Comparison of ENCODE assay signal across 31 mouse cellular contexts in the genomic region with DNA sequence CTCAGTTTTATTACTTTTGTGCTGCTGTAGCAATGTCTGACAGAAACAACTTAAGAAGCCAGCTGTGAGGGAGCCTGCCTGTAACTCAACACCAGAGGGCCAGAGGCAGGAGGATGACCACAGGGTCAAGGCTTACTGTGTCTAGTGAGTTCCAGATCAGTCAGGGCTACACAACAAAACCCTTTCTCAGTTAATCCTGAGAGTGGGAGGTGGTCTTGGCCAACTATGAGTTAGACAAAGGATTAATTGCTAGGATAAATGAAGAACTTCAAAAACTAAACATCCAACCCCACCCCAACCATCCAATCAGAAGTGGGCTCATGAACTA. TPM values are rescaled to one million over a fixed set of nuclear protein-coding genes. Genes with fewer than 3 reads are reported as not detected.
DNase-seq lines count a peak whose midpoint lies in the region; ATAC-seq lines count a peak whose summit lies in the region.
"Had no signal": no experiment of that assay in that cellular context is flagged by ENCODE, and none has a peak within 500 bp of the region (broad histone marks: within the 10 kb centered on the region; RNA-seq: fewer than 3 reads in every experiment).

No protein-coding gene starts in this region.

- no peak overlapping the region for H3K4me3 ChIP-seq in neural tube, embryonic 14.5 days (ENCODE audit: low read depth, low read length)
- no peak overlapping the region for H3K4me3 ChIP-seq in neural tube, embryonic 15.5 days (replicated peaks)
- H3K4me3 ChIP-seq in intestine, embryonic 14.5 days (ENCODE audit: low read depth, low read length) = no peak overlapping the region
- H3K4me3 ChIP-seq: erythroblast, embryonic 14.5 days; forebrain, embryonic 12.5 days; hindbrain, embryonic 12.5 days; midbrain, embryonic 15.5 days had no signal

- no peak overlapping the region for H3K4me2 ChIP-seq in neural tube, embryonic 14.5 days (ENCODE audit: low read depth, low read length)
- H3K4me2 ChIP-seq in neural tube, embryonic 15.5 days = no peak overlapping the region
- no peak overlapping the region for H3K4me2 ChIP-seq in intestine, embryonic 14.5 days (ENCODE audit: low read length)
- H3K4me2 ChIP-seq: forebrain, embryonic 12.5 days; hindbrain, embryonic 12.5 days; midbrain, embryonic 15.5 days had no signal

- no peaks in the 10 kb centered on the region for H3K36me3 ChIP-seq in neural tube, embryonic 14.5 days (ENCODE audit: control insufficient read depth, insufficient read depth, low read length)
- H3K36me3 ChIP-seq in neural tube, embryonic 15.5 days = no peaks in the 10 kb centered on the region
- H3K36me3 ChIP-seq in intestine, embryonic 14.5 days (ENCODE audit: control insufficient read depth, insufficient read depth, low read length) = peaks cover 23% of the 10 kb centered on the region; the same call in 1 of the 2 replicates
- H3K36me3 ChIP-seq: hindbrain, embryonic 12.5 days; midbrain, embryonic 15.5 days had no signal

- no peaks in the 10 kb centered on the region for H3K4me1 ChIP-seq in neural tube, embryonic 14.5 days (ENCODE audit: control insufficient read depth, insufficient read depth, low read length)
- no peaks in the 10 kb centered on the region for H3K4me1 ChIP-seq in neural tube, embryonic 15.5 days
- 0 out of 2 replicates have a peak, but pooled peaks cover 3% of the 10 kb centered on the region for H3K4me1 ChIP-seq in intestine, embryonic 14.5 days (replicated peaks; ENCODE audit: control insufficient read depth, insufficient read depth, low read length)
- H3K4me1 ChIP-seq: forebrain, embryonic 12.5 days; hindbrain, embryonic 12.5 days; midbrain, embryonic 15.5 days had no signal

- H3K9me3 ChIP-seq in neural tube, embryonic 14.5 days (ENCODE audit: control insufficient read depth, low read length) = no peaks in the 10 kb centered on the region
- no peaks in the 10 kb centered on the region for H3K9me3 ChIP-seq in neural tube, embryonic 15.5 days (replicated peaks)
- no peaks in the 10 kb centered on the region for H3K9me3 ChIP-seq in intestine, embryonic 14.5 days (ENCODE audit: control insufficient read depth, low read length)
- H3K9me3 ChIP-seq: forebrain, embryonic 12.5 days; hindbrain, embryonic 12.5 days; midbrain, embryonic 15.5 days had no signal

- no peaks in the 10 kb centered on the region for H3K27me3 ChIP-seq in neural tube, embryonic 14.5 days (ENCODE audit: control insufficient read depth, insufficient read depth, low read length)
- H3K27me3 ChIP-seq in neural tube, embryonic 15.5 days (replicated peaks) = no peaks in the 10 kb centered on the region
- no peaks in the 10 kb centered on the region for H3K27me3 ChIP-seq in intestine, embryonic 14.5 days (replicated peaks; ENCODE audit: control insufficient read depth, insufficient read depth, low read length)
- H3K27me3 ChIP-seq: forebrain, embryonic 12.5 days; hindbrain, embryonic 12.5 days; midbrain, embryonic 15.5 days had no signal

- H3K27ac ChIP-seq in neural tube, embryonic 14.5 days (ENCODE audit: low read depth, low read length) = no peak overlapping the region
- H3K27ac ChIP-seq in neural tube, embryonic 15.5 days (replicated peaks) = no peak overlapping the region
- H3K27ac ChIP-seq in intestine, embryonic 14.5 days (ENCODE audit: low read depth) = no peak overlapping the region
- H3K27ac ChIP-seq: forebrain, embryonic 12.5 days; hindbrain, embryonic 12.5 days; hindbrain, postnatal 0 days; liver, embryonic 14.5 days; macrophage; midbrain, embryonic 15.5 days had no signal

- DNase-seq in heart, adult 11 months = peak; percentile 74
- DNase-seq in heart, postnatal 36 days = no peak
- no peak for DNase-seq in intestine, embryonic 14.5 days (ENCODE audit: low spot score)
- peak; percentile 23 for DNase-seq in mesoderm, embryonic 11.5 days (ENCODE audit: low read depth, low spot score)
- no peak for DNase-seq in spleen, postnatal 36 days (ENCODE audit: low spot score in 2 of 2)
- DNase-seq in ovary, postnatal 36 days (ENCODE audit: low spot score) = no peak
- DNase-seq: adrenal gland, postnatal 25 days; cerebellum, adult 18-20 months; cerebellum, postnatal 10 days; forebrain, postnatal 0 days; gastrocnemius, postnatal 10 days; heart, postnatal 14 days; kidney, adult 2 months; kidney, postnatal 4 days; layer of hippocampus, postnatal 36 days; liver; lung, adult 2 months; lung, postnatal 10 days; right cerebral cortex, postnatal 4 days; thymus, adult 2 months; thymus, postnatal 36 days had no signal

- intact Hi-C loops in heart, postnatal 36 days (cut with DNase I) = no loop called here

- 0 out of 2 replicates have a peak, but pooled peaks have one; percentile 31 for ATAC-seq in neural tube, embryonic 14.5 days (ENCODE audit: low read depth)
- ATAC-seq in neural tube, embryonic 15.5 days (ENCODE audit: low FRiP score) = no peak
- 0 out of 2 replicates have a peak, but pooled peaks have one; percentile 44 for ATAC-seq in intestine, embryonic 14.5 days (replicated peaks; ENCODE audit: low FRiP score, low TSS enrichment, low read depth)
- ATAC-seq: CD4-positive, CD25-positive, alpha-beta regulatory T cell, adult 4 months; forebrain, postnatal 0 days; hindbrain, postnatal 0 days; midbrain, embryonic 15.5 days had no signal

- no peak overlapping the region for H3K9ac ChIP-seq in neural tube, embryonic 14.5 days (replicated peaks; ENCODE audit: low read depth, low read length)
- H3K9ac ChIP-seq in neural tube, embryonic 15.5 days (replicated peaks) = no peak overlapping the region
- H3K9ac ChIP-seq in intestine, embryonic 14.5 days (ENCODE audit: low read length) = no peak overlapping the region
- H3K9ac ChIP-seq: forebrain, embryonic 12.5 days; forebrain, postnatal 0 days; hindbrain, embryonic 12.5 days; liver, embryonic 14.5 days; midbrain, embryonic 15.5 days had no signal

RNA-seq across cellular contexts. Expression of gene Tram2, which starts 45.3 kb away (rescaled TPM):
- 1 to 10 TPM; 5.7 to 7.3 TPM for total RNA-seq in heart, postnatal 36 days (2021)
- polyA plus RNA-seq in neural tube, embryonic 14.5 days (2014; fragmentation: Nextera tagmentation; extraction: Ambion mirVana) = 2.0 and 2.6 TPM in 2 replicates
- 2.2 and 3.1 TPM in 2 replicates for polyA plus RNA-seq in neural tube, embryonic 15.5 days (2015; fragmentation: Nextera tagmentation; extraction: Ambion mirVana)
- polyA plus RNA-seq in intestine, embryonic 14.5 days (2014; fragmentation: Nextera tagmentation; extraction: Ambion mirVana) = 10.4 and 11.6 TPM in 2 replicates
- polyA plus RNA-seq: erythroblast, embryonic 14.5 days had no signal

Comparison
In these comparisons a context has a peak if more than half of its experiments do, and no peak if none do; other contexts are left out.
1. DNase-seq: peak in heart, adult 11 months (single experiment) and mesoderm, embryonic 11.5 days (single experiment); none in heart, postnatal 36 days (0 of 2), intestine, embryonic 14.5 days (single experiment), spleen, postnatal 36 days (0 of 2) and ovary, postnatal 36 days (single experiment).